25 mouse cellular contexts compared by ENCODE assay signal in the genomic region with DNA sequence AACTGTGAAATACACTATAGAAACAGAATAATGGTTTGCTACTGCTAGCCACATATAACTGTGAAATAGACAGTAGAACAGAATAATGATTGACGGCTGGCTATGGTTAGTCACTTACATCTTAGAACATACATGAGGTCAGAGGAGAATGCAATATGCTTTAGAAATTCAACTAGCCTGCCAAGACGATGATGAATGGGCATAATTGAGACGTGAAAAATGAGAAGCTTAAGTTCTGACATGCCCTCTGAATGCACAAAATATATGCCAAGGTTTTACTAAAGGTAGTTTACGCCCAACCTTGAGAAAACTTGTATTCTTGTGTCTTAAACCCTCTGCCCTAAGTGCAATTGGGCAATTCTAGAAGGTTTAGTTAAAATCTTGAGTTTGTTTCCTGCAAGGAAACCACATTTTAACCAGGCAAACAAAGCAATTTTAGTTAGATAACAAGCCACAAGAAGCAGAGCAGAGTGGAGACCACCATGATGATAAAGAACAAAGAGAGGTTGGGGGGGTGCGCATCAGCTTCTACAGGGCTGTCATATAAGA. TPM values are rescaled to one million over a fixed set of nuclear protein-coding genes. Genes with fewer than 3 reads are reported as not detected.
A peak's percentile ranks its signal among the peaks of the same experiment; 100 is the strongest.
DNase-seq lines count a peak whose midpoint lies in the region; ATAC-seq lines count a peak whose summit lies in the region.
"Had no signal": no experiment of that assay in that cellular context is flagged by ENCODE, and none has a peak within 500 bp of the region (broad histone marks: within the 10 kb centered on the region; RNA-seq: fewer than 3 reads in every experiment).

No protein-coding gene starts in this region.

- DNase-seq in 3T3-L1 (ENCODE audit: low read depth, low spot score) (peak; percentile 22), NIH3T3 (ENCODE audit: low read depth) (peak; percentile 28)
- DNase-seq in fat pad, adult 2 months (ENCODE audit: extremely low read depth, low read depth, low spot score) = peak; percentile 98
- DNase-seq in hindbrain, embryonic 10.5 days (ENCODE audit: low spot score) = no peak
- DNase-seq in frontal cortex, postnatal 10 days (ENCODE audit: low spot score in 2 of 2) = no peak
- DNase-seq in embryo, embryonic 9.5 days (ENCODE audit: extremely low spot score) = no peak
- DNase-seq: adrenal gland, adult 8-10 months; adrenal gland, postnatal 25 days; cerebellum, adult 11-12 months; cerebellum, adult 8-10 months; cerebellum, postnatal 14 days; forebrain, postnatal 0 days; gastrocnemius, postnatal 25 days; kidney, adult 18-20 months had no signal

- no peaks in the 10 kb centered on the region for H3K27me3 ChIP-seq in hindbrain, embryonic 10.5 days (ENCODE audit: insufficient read depth, poor library complexity, severe bottlenecking)
- H3K27me3 ChIP-seq: embryonic facial prominence, embryonic 13.5 days; Patski had no signal

- no peaks in the 10 kb centered on the region for H3K36me3 ChIP-seq in hindbrain, embryonic 10.5 days
- H3K36me3 ChIP-seq: embryonic facial prominence, embryonic 10.5 days; embryonic facial prominence, embryonic 13.5 days; forebrain, embryonic 10.5 days had no signal

- H3K4me1 ChIP-seq in hindbrain, embryonic 10.5 days (replicated peaks) = no peaks in the 10 kb centered on the region
- H3K4me1 ChIP-seq: embryonic facial prominence, embryonic 10.5 days; embryonic facial prominence, embryonic 13.5 days; forebrain, embryonic 10.5 days had no signal

- peak; percentile 54 to 63 for ATAC-seq in hematopoietic stem cell, adult 5-6 weeks (replicated peaks in 1 of 2; ENCODE audit: insufficient read depth in 1 of 2, low FRiP score in 2 of 2, low TSS enrichment in 1 of 2, low read depth in 1 of 2, poor library complexity in 2 of 2, severe bottlenecking in 2 of 2)
- ATAC-seq: forebrain, embryonic 14.5 days; forebrain, postnatal 0 days; hindbrain, postnatal 0 days; inflammation-experienced regulatory T-cells, adult 6 months; intestine, embryonic 16.5 days; Patski had no signal

- H3K9me3 ChIP-seq in hindbrain, embryonic 10.5 days = no peaks in the 10 kb centered on the region
- H3K9me3 ChIP-seq: embryonic facial prominence, embryonic 10.5 days; embryonic facial prominence, embryonic 13.5 days; forebrain, embryonic 10.5 days had no signal

- WGBS in hindbrain, embryonic 10.5 days = 90% methylated on average over 5 of the region's 5 CpGs

- H3K4me3 ChIP-seq in hindbrain, embryonic 10.5 days = no peak overlapping the region
- H3K4me3 ChIP-seq: embryonic facial prominence, embryonic 10.5 days; embryonic facial prominence, embryonic 13.5 days; erythroblast, embryonic 14.5 days; forebrain, embryonic 10.5 days had no signal

- H3K27ac ChIP-seq in hindbrain, embryonic 10.5 days = no peak overlapping the region
- H3K27ac ChIP-seq: embryonic facial prominence, embryonic 10.5 days; embryonic facial prominence, embryonic 13.5 days; forebrain, embryonic 10.5 days; hindbrain, embryonic 14.5 days; hindbrain, postnatal 0 days had no signal

RNA-seq across cellular contexts. Expression of a gene that starts 43.2 kb away (rescaled TPM):
- total RNA-seq in hematopoietic stem cell, adult 5-6 weeks (2017) = 43.8 and 44.8 TPM in 2 replicates
- 13.9 and 17.4 TPM in 2 replicates for polyA plus RNA-seq in hindbrain, embryonic 10.5 days (2016; fragmentation: Nextera tagmentation; extraction: Ambion mirVana)

Comparison
In these comparisons a context has a peak if more than half of its experiments do, and no peak if none do; other contexts are left out.
1. DNase-seq: peak in 3T3-L1 (single experiment), NIH3T3 (single experiment) and fat pad, adult 2 months (single experiment); none in hindbrain, embryonic 10.5 days (single experiment), frontal cortex, postnatal 10 days (0 of 2) and embryo, embryonic 9.5 days (single experiment).